Comparison of ENCODE assay signal across 8 mouse cellular contexts in the genomic region with DNA sequence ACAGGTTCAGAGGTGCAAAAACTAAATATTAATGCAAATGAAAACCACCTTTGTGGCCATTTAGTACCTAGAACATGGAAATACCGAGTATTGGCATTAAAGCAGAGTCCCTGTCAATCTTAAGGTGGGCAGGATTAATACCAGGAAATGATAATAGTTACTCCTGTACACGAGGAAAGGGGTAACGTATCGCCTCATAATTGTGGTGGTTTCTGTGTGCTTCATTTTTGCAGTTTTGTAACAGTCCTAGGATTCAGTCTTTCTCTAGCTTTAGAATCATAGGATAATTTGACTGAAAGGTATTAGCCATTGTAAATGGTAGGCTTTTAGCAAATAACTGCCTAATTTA. TPM values are rescaled to one million over a fixed set of nuclear protein-coding genes. Genes with fewer than 3 reads are reported as not detected.
A peak's percentile ranks its signal among the peaks of the same experiment; 100 is the strongest.
DNase-seq lines count a peak whose midpoint lies in the region; ATAC-seq and TF ChIP-seq lines count a peak whose summit lies in the region.

No protein-coding gene starts in this region.

- no peak for TF ChIP-seq EP300 in stomach, postnatal 0 days (optimal IDR thresholded peaks at IDR 0.05)

- TF ChIP-seq CTCF in spleen, adult 2 months (IDR thresholded peaks at IDR 0.05; ENCODE audit: extremely low read depth, insufficient read depth, insufficient read length, insufficient replicate concordance): no peak
- TF ChIP-seq CTCF in stomach, postnatal 0 days (IDR thresholded peaks at IDR 0.05; ENCODE audit: low read depth): no peak

- no peak for TF ChIP-seq POLR2A in spleen, adult 2 months (IDR thresholded peaks at IDR 0.05; ENCODE audit: low read depth, low read length)

- peak overlapping the region; percentile 95 for H3K4me3 ChIP-seq in erythroblast, embryonic 14.5 days (replicated peaks)
- H3K4me3 ChIP-seq in spleen, adult 2 months (ENCODE audit: extremely low read depth, insufficient read depth, insufficient read length): peak overlapping the region; percentile 91; the same call in 1 of the 2 replicates
- peak overlapping the region; percentile 86 for H3K4me3 ChIP-seq in liver, embryonic 11.5 days (ENCODE audit: low read depth, low read length)
- H3K4me3 ChIP-seq in stomach, postnatal 0 days (ENCODE audit: low read depth, low read length): peak overlapping the region; percentile 95

- H3K4me2 ChIP-seq in liver, embryonic 11.5 days: peak overlapping the region; percentile 86
- peak overlapping the region; percentile 96 for H3K4me2 ChIP-seq in stomach, postnatal 0 days (replicated peaks; ENCODE audit: low read depth)

- DNase-seq in spleen, adult 2 months (ENCODE audit: low read depth in 1 of 2, low spot score in 2 of 2): no peak
- no peak for DNase-seq in spleen, adult 18-20 months
- no peak for DNase-seq in liver, embryonic 11.5 days (ENCODE audit: low spot score)
- no peak for DNase-seq in stomach, postnatal 0 days (ENCODE audit: low spot score)
- no peak for DNase-seq in natural killer cell, adult 2 months (ENCODE audit: low spot score in 2 of 2)
- no peak for DNase-seq in cerebellum, postnatal 36 days

- peaks cover 38% of the 10 kb centered on the region for H3K4me1 ChIP-seq in erythroblast, embryonic 14.5 days (ENCODE audit: control insufficient read depth)
- peaks cover 3% of the 10 kb centered on the region; the same call in 1 of the 2 replicates for H3K4me1 ChIP-seq in spleen, adult 2 months (ENCODE audit: control insufficient read depth, insufficient read depth, insufficient read length)
- H3K4me1 ChIP-seq in liver, embryonic 11.5 days (replicated peaks; ENCODE audit: control insufficient read depth, insufficient read depth, low read length): peaks cover 9% of the 10 kb centered on the region; the same call in 1 of the 2 replicates
- H3K4me1 ChIP-seq in stomach, postnatal 0 days (replicated peaks; ENCODE audit: control insufficient read depth, insufficient read depth): peaks cover 5% of the 10 kb centered on the region; the same call in 1 of the 2 replicates

- H3K27me3 ChIP-seq in erythroblast, embryonic 14.5 days (ENCODE audit: control insufficient read depth): no peaks in the 10 kb centered on the region
- no peaks in the 10 kb centered on the region for H3K27me3 ChIP-seq in spleen, adult 2 months (ENCODE audit: control insufficient read depth, insufficient read depth, low read length)
- no peaks in the 10 kb centered on the region for H3K27me3 ChIP-seq in liver, embryonic 11.5 days (replicated peaks; ENCODE audit: control insufficient read depth, insufficient read depth, low read length)
- no peaks in the 10 kb centered on the region for H3K27me3 ChIP-seq in stomach, postnatal 0 days (ENCODE audit: control insufficient read depth, insufficient read depth, low read length)

- H3K36me3 ChIP-seq in erythroblast, embryonic 14.5 days (ENCODE audit: control insufficient read depth): peaks cover 43% of the 10 kb centered on the region
- H3K36me3 ChIP-seq in spleen, adult 2 months (ENCODE audit: control insufficient read depth, insufficient read depth, low read length): peaks cover 23% of the 10 kb centered on the region
- H3K36me3 ChIP-seq in liver, embryonic 11.5 days (ENCODE audit: control insufficient read depth, insufficient read depth, low read length): peaks cover 32% of the 10 kb centered on the region
- H3K36me3 ChIP-seq in stomach, postnatal 0 days (ENCODE audit: control insufficient read depth, insufficient read depth, low read length): peaks cover 25% of the 10 kb centered on the region

- H3K9me3 ChIP-seq in erythroblast, embryonic 14.5 days (ENCODE audit: control insufficient read depth, low read length): no peaks in the 10 kb centered on the region
- H3K9me3 ChIP-seq in liver, embryonic 11.5 days (ENCODE audit: control insufficient read depth, low read length): no peaks in the 10 kb centered on the region
- no peaks in the 10 kb centered on the region for H3K9me3 ChIP-seq in stomach, postnatal 0 days (ENCODE audit: control insufficient read depth, low read length)

- H3K27ac ChIP-seq in spleen, adult 2 months (ENCODE audit: insufficient read depth, low read length): no peak overlapping the region
- peak overlapping the region; percentile 81; the same call in 1 of the 2 replicates for H3K27ac ChIP-seq in liver, embryonic 11.5 days (ENCODE audit: low read depth, low read length)
- H3K27ac ChIP-seq in stomach, postnatal 0 days (replicated peaks): peak overlapping the region; percentile 93

- 3% methylated on average over 4 of the region's 4 CpGs for WGBS in spleen, adult 2 months
- 26% methylated on average over 4 of the region's 4 CpGs for WGBS in liver, embryonic 11.5 days
- WGBS in stomach, postnatal 0 days: 13% methylated on average over 4 of the region's 4 CpGs

- ATAC-seq in erythroblast, adult 5-6 weeks (replicated peaks; ENCODE audit: low FRiP score, poor library complexity, severe bottlenecking): no peak
- no peak for ATAC-seq in liver, embryonic 11.5 days (replicated peaks; ENCODE audit: low FRiP score)
- ATAC-seq in stomach, postnatal 0 days (ENCODE audit: low FRiP score, low TSS enrichment): no peak

- H3K9ac ChIP-seq in liver, embryonic 11.5 days (ENCODE audit: low read depth, low read length): peak overlapping the region; percentile 84
- peak overlapping the region; percentile 95; the same call in 1 of the 2 replicates for H3K9ac ChIP-seq in stomach, postnatal 0 days (ENCODE audit: low read length)

RNA-seq across cellular contexts. Expression of a gene that starts 2.1 kb away (rescaled TPM):
- polyA plus RNA-seq in erythroblast, embryonic 14.5 days (2012): 39.8 and 55.7 TPM in 2 replicates
- 71.5 and 86.7 TPM in 2 replicates for total RNA-seq in erythroblast, adult 5-6 weeks (2015; ENCODE audit: low replicate concordance)
- total RNA-seq in erythroblast, adult 5-6 weeks (2017; ENCODE audit: low replicate concordance): 70.8 and 118 TPM in 2 replicates
- polyA plus RNA-seq in spleen, adult 2 months (2012; rRNA removed): 173 and 334 TPM in 2 replicates
- polyA plus RNA-seq in liver, embryonic 11.5 days (2014; fragmentation: Nextera tagmentation; extraction: Ambion mirVana): 957 and 975 TPM in 2 replicates
- polyA plus RNA-seq in stomach, postnatal 0 days (2015; fragmentation: Nextera tagmentation; extraction: Ambion mirVana): 1,956 and 2,116 TPM in 2 replicates

RNA-seq across cellular contexts. Expression of a gene that starts 41.9 kb away (rescaled TPM):
- polyA plus RNA-seq in erythroblast, embryonic 14.5 days (2012): 0.22 and 0.30 TPM in 2 replicates
- 0.19 and 8.8 TPM in 2 replicates for total RNA-seq in erythroblast, adult 5-6 weeks (2015; ENCODE audit: low replicate concordance)
- total RNA-seq in erythroblast, adult 5-6 weeks (2017; ENCODE audit: low replicate concordance): 10.9 and 11.1 TPM in 2 replicates
- polyA plus RNA-seq in spleen, adult 2 months (2012; rRNA removed): 7.6 and 8.2 TPM in 2 replicates
- 14.0 and 14.3 TPM in 2 replicates for polyA plus RNA-seq in liver, embryonic 11.5 days (2014; fragmentation: Nextera tagmentation; extraction: Ambion mirVana)
- polyA plus RNA-seq in stomach, postnatal 0 days (2015; fragmentation: Nextera tagmentation; extraction: Ambion mirVana): 5.9 and 6.9 TPM in 2 replicates
